Comparison of ENCODE assay signal across 32 mouse cellular contexts in genomic region chr10:9801571-9801970, GRCm38 (mm10).
DNase-seq lines count a peak whose midpoint lies in the region; ATAC-seq and TF ChIP-seq lines count a peak whose summit lies in the region.
"Had no signal": no experiment of that assay in that cellular context is flagged by ENCODE, and none has a peak within 500 bp of the region (broad histone marks: within the 10 kb centered on the region; RNA-seq: fewer than 3 reads in every experiment).

No protein-coding gene starts in this region.

- no peak for TF ChIP-seq CTCF in Patski (IDR thresholded peaks at IDR 0.05)
- no peak for TF ChIP-seq CTCF in stomach, postnatal 0 days (IDR thresholded peaks at IDR 0.05; ENCODE audit: low read depth)

- no peak overlapping the region for H3K4me3 ChIP-seq in kidney, embryonic 15.5 days (replicated peaks)
- no peak overlapping the region for H3K4me3 ChIP-seq in intestine, embryonic 16.5 days (ENCODE audit: low read length)
- H3K4me3 ChIP-seq in stomach, postnatal 0 days (ENCODE audit: low read depth, low read length) = no peak overlapping the region
- H3K4me3 ChIP-seq: embryonic facial prominence, embryonic 12.5 days; forebrain, embryonic 10.5 days; forebrain, embryonic 15.5 days; heart, embryonic 13.5 days; limb, embryonic 12.5 days; liver, embryonic 12.5 days; megakaryocyte, embryonic 14.5 days; midbrain, embryonic 12.5 days; neural tube, embryonic 13.5 days had no signal

- intact Hi-C loops in left cerebral cortex, postnatal 25 days (cut with DNase I) = no loop called here

- no peak overlapping the region for H3K4me2 ChIP-seq in kidney, embryonic 15.5 days
- H3K4me2 ChIP-seq in intestine, embryonic 16.5 days (ENCODE audit: low read depth, low read length) = no peak overlapping the region
- H3K4me2 ChIP-seq in stomach, postnatal 0 days (replicated peaks; ENCODE audit: low read depth) = no peak overlapping the region
- H3K4me2 ChIP-seq: embryonic facial prominence, embryonic 12.5 days; forebrain, embryonic 15.5 days; heart, embryonic 13.5 days; hindbrain, embryonic 14.5 days; limb, embryonic 12.5 days; liver, embryonic 12.5 days; midbrain, embryonic 12.5 days; neural tube, embryonic 13.5 days had no signal

- TF ChIP-seq EP300 in stomach, postnatal 0 days (optimal IDR thresholded peaks at IDR 0.05) = no peak

- peaks cover 21% of the 10 kb centered on the region for H3K36me3 ChIP-seq in kidney, embryonic 15.5 days
- H3K36me3 ChIP-seq in intestine, embryonic 16.5 days (ENCODE audit: control insufficient read depth, insufficient read depth, low read length) = peaks cover 5% of the 10 kb centered on the region; the same call in 1 of the 2 replicates
- H3K36me3 ChIP-seq in stomach, postnatal 0 days (ENCODE audit: control insufficient read depth, insufficient read depth, low read length) = peaks cover 4% of the 10 kb centered on the region; the same call in 1 of the 2 replicates

- CTCF ChIA-PET in Patski (lab: Charles Lee) = no interaction called here

- no peak for ATAC-seq in kidney, embryonic 15.5 days (replicated peaks; ENCODE audit: low FRiP score)
- peak; percentile 92 for ATAC-seq in Patski
- ATAC-seq in intestine, embryonic 16.5 days = peak; percentile 75
- peak; percentile 94 for ATAC-seq in stomach, postnatal 0 days (ENCODE audit: low FRiP score, low TSS enrichment)
- ATAC-seq: activated CD4-positive, CD25-positive, alpha-beta regulatory T cell, adult 4 months; forebrain, embryonic 15.5 days; liver, embryonic 12.5 days; liver, postnatal 0 days; lung, postnatal 0 days had no signal

- WGBS in kidney, embryonic 15.5 days = 73% methylated on average over 1 of the region's 1 CpGs
- 71% methylated on average over 1 of the region's 1 CpGs for WGBS in intestine, embryonic 16.5 days
- 58% methylated on average over 1 of the region's 1 CpGs for WGBS in stomach, postnatal 0 days

- no peak overlapping the region for H3K9ac ChIP-seq in kidney, embryonic 15.5 days
- no peak overlapping the region for H3K9ac ChIP-seq in intestine, embryonic 16.5 days (ENCODE audit: low read depth, low read length)
- H3K9ac ChIP-seq in stomach, postnatal 0 days (ENCODE audit: low read length) = no peak overlapping the region
- H3K9ac ChIP-seq: embryonic facial prominence, embryonic 12.5 days; forebrain, embryonic 15.5 days; heart, embryonic 13.5 days; hindbrain, embryonic 14.5 days; limb, embryonic 12.5 days; liver, embryonic 12.5 days; liver, postnatal 0 days; midbrain, embryonic 12.5 days; neural tube, embryonic 13.5 days had no signal

- in situ Hi-C loops in Patski (cut with MboI; ENCODE audit: low pct_unique_long_range_greater_than_20kb) = loop anchor here (25.0 kb wide), 1 partner anchor 1386 kb away; no protein-coding TSS in a partner anchor

- H3K4me1 ChIP-seq in kidney, embryonic 15.5 days = no peaks in the 10 kb centered on the region
- 0 out of 2 replicates have a peak, but pooled peaks cover 3% of the 10 kb centered on the region for H3K4me1 ChIP-seq in intestine, embryonic 16.5 days (ENCODE audit: control insufficient read depth, insufficient read depth, low read length)
- H3K4me1 ChIP-seq in stomach, postnatal 0 days (replicated peaks; ENCODE audit: control insufficient read depth, insufficient read depth) = no peaks in the 10 kb centered on the region
- H3K4me1 ChIP-seq: embryonic facial prominence, embryonic 12.5 days; forebrain, embryonic 15.5 days; limb, embryonic 12.5 days; liver, embryonic 12.5 days; neural tube, embryonic 13.5 days had no signal

- H3K27ac ChIP-seq in kidney, embryonic 15.5 days = no peak overlapping the region
- no peak overlapping the region for H3K27ac ChIP-seq in intestine, embryonic 16.5 days (ENCODE audit: low read length)
- no peak overlapping the region; the same call in 1 of the 2 replicates for H3K27ac ChIP-seq in stomach, postnatal 0 days (replicated peaks)
- H3K27ac ChIP-seq: embryonic facial prominence, embryonic 12.5 days; forebrain, embryonic 10.5 days; forebrain, embryonic 15.5 days; heart, embryonic 13.5 days; hindbrain, embryonic 14.5 days; limb, embryonic 12.5 days; liver, embryonic 12.5 days; midbrain, embryonic 12.5 days; neural tube, embryonic 13.5 days had no signal

- POLR2A ChIA-PET in Patski (lab: Charles Lee) = no interaction called here

- no peaks in the 10 kb centered on the region for H3K9me3 ChIP-seq in kidney, embryonic 15.5 days (replicated peaks)
- H3K9me3 ChIP-seq in intestine, embryonic 16.5 days (ENCODE audit: control insufficient read depth, low read length) = no peaks in the 10 kb centered on the region
- no peaks in the 10 kb centered on the region for H3K9me3 ChIP-seq in stomach, postnatal 0 days (ENCODE audit: control insufficient read depth, low read length)
- H3K9me3 ChIP-seq: embryonic facial prominence, embryonic 12.5 days; forebrain, embryonic 10.5 days; forebrain, embryonic 15.5 days; heart, embryonic 13.5 days; limb, embryonic 12.5 days; liver, embryonic 12.5 days; megakaryocyte, embryonic 14.5 days; midbrain, embryonic 12.5 days; neural tube, embryonic 13.5 days had no signal

- H3K27me3 ChIP-seq in kidney, embryonic 15.5 days = no peaks in the 10 kb centered on the region
- no peaks in the 10 kb centered on the region for H3K27me3 ChIP-seq in Patski
- H3K27me3 ChIP-seq in intestine, embryonic 16.5 days (replicated peaks; ENCODE audit: control insufficient read depth, insufficient read depth, low read length) = no peaks in the 10 kb centered on the region
- no peaks in the 10 kb centered on the region for H3K27me3 ChIP-seq in stomach, postnatal 0 days (ENCODE audit: control insufficient read depth, insufficient read depth, low read length)
- H3K27me3 ChIP-seq: embryonic facial prominence, embryonic 12.5 days; forebrain, embryonic 15.5 days; heart, embryonic 13.5 days; limb, embryonic 12.5 days; liver, embryonic 12.5 days; megakaryocyte, embryonic 14.5 days; midbrain, embryonic 12.5 days; neural tube, embryonic 13.5 days had no signal

- peak; percentile 44 for DNase-seq in kidney, adult 9 months
- peak; percentile 9 for DNase-seq in Patski (ENCODE audit: low read depth, low spot score)
- DNase-seq in stomach, postnatal 0 days (ENCODE audit: low spot score) = peak; percentile 20
- no peak for DNase-seq in gastrocnemius, postnatal 25 days
- DNase-seq in left cerebral cortex, postnatal 25 days (ENCODE audit: low spot score in 2 of 2) = no peak
- DNase-seq in ovary, postnatal 14 days (ENCODE audit: low spot score) = no peak
- DNase-seq: adrenal gland, adult 2 months; adrenal gland, postnatal 36 days; cerebellum, adult 9-10 months; embryo, embryonic 11 days; gastrocnemius, postnatal 36 days; heart, adult 18-20 months; heart, postnatal 10 days; kidney, postnatal 10 days; liver, postnatal 0 days; lung, postnatal 4 days; thymus, adult 2 months; thymus, postnatal 36 days had no signal

Comparison
In these comparisons a context has a peak if more than half of its experiments do, and no peak if none do; other contexts are left out.
1. DNase-seq: peak in kidney, adult 9 months (single experiment), Patski (single experiment) and stomach, postnatal 0 days (single experiment); none in gastrocnemius, postnatal 25 days (single experiment), left cerebral cortex, postnatal 25 days (0 of 2) and ovary, postnatal 14 days (single experiment).